Mouse (Mus musculus): ENCODE measurements around the gene Entpd3. TPM values are rescaled to one million over a fixed set of nuclear protein-coding genes. Genes with fewer than 3 reads are reported as not detected.

The Entpd3 gene
- polyA plus RNA-seq, 1 experiment from 2014 or later = 0.19 TPM

DNA sequence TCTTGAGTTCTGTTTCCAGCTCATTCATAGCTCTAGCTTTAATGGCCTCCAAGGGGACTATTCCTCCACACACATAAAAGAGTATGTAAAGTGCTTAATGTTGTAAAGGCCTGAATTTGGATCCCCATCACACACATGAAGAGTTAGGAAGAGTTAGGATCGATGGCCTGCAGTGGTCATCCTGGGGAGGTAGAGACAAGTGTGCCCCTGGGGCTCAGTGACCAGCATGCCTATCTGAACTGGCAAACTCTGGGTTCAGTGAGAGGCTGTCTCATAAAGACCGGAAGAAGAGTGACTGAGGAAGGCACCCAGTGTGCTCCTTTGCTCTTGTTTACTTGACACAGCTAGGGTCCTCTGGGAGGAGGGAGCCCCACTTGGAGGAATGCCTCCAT, 30.7 kb downstream of the Entpd3 start:
- peaks cover 6% of the 10 kb centered on the region; the same call in 1 of the 2 replicates for H3K4me1 ChIP-seq (ENCODE audit: control insufficient read depth, insufficient read depth, low read length)
- H3K9ac ChIP-seq (ENCODE audit: low read length) = peak overlapping the region; percentile 17; the same call in 1 of the 2 replicates
- no peaks in the 10 kb centered on the region for H3K9me3 ChIP-seq (ENCODE audit: control insufficient read depth, low read length)
- H3K4me3 ChIP-seq (ENCODE audit: low read depth, low read length) = peak overlapping the region; percentile 82
- ATAC-seq (ENCODE audit: insufficient number of reproducible peaks, low FRiP score, low TSS enrichment, low read depth) (no peak), DNase-seq (ENCODE audit: low spot score) (no peak)
- WGBS = 61% methylated on average over 2 of the region's 2 CpGs
- H3K36me3 ChIP-seq (ENCODE audit: control insufficient read depth, insufficient read depth, low read length) = peaks cover 17% of the 10 kb centered on the region
- peak overlapping the region; percentile 63; the same call in 1 of the 2 replicates for H3K4me2 ChIP-seq (ENCODE audit: low read depth, severe bottlenecking)
- H3K27me3 ChIP-seq (ENCODE audit: control insufficient read depth, insufficient read depth, low read length) = no peaks in the 10 kb centered on the region
- H3K27ac ChIP-seq (replicated peaks; ENCODE audit: low read depth, low read length) = no peak overlapping the region

DNA sequence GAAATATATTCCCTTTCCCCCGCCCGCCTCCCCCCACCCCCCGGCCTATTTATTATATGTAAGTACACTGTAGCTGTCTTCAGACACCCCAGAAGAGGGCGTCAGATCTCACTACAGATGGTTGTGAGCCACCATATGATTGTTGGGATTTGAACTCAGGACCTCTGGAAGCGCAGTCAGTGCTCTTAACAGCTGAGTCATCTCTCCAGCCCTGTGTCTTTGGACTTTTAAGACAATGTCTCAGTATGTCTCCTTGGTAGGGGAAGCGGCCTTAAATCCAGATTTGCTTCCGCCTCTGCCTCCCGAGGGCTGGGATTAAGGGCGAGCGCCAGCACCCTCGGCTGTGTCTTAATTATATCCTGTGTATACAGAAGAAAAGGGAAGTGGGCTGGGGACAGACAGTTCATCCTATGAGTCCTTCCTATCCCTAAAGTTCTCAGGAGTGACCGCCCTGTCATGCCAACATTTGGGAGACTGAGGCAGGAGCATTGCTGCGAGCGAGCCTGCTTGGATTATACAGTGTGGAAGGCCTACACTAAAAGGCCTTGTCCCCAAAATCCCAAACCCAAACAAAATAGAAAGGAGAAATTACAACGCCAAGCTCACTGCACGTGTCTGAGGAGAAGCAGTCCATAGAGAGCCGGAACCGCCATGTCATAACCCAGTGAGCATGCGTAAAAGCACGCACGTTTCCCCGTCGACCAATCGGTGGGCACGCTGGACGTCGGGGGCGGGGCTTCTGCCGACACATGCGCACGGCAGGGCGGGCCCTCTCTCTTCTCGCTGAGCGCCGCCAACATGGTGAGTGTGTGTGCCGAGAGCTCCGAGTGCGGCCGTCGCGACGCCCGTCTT, 31.3 kb downstream of the Entpd3 start, which contains the start of gene Rpl14:
Gene Rpl14 (plus strand): TSS at position 704 of the 852 bp plus-strand sequence.
- Histone ChIP-seq H3K27me3 (ENCODE audit: control insufficient read depth, insufficient read depth, low read length) (no peaks in the 10 kb centered on the region), H3K27ac (replicated peaks; ENCODE audit: low read depth, low read length) (peak within 1 kb of the TSS; percentile 59), H3K4me3 (ENCODE audit: low read depth, low read length) (peak within 1 kb of the TSS; percentile 82), H3K4me2 (ENCODE audit: low read depth, severe bottlenecking) (peak within 1 kb of the TSS; percentile 63), H3K4me1 (ENCODE audit: control insufficient read depth, insufficient read depth, low read length) (peaks cover 6% of the 10 kb centered on the region; the same call in 1 of the 2 replicates), H3K9me3 (ENCODE audit: control insufficient read depth, low read length) (no peaks in the 10 kb centered on the region), H3K9ac (ENCODE audit: low read length) (peak within 1 kb of the TSS; percentile 94), H3K36me3 (ENCODE audit: control insufficient read depth, insufficient read depth, low read length) (peaks cover 22% of the 10 kb centered on the region)
- ATAC-seq (ENCODE audit: insufficient number of reproducible peaks, low FRiP score, low TSS enrichment, low read depth) (peak; percentile 91), DNase-seq (ENCODE audit: low spot score) (peak; percentile 98)
- 5% methylated on average over 43 of the region's 43 CpGs for WGBS

DNA sequence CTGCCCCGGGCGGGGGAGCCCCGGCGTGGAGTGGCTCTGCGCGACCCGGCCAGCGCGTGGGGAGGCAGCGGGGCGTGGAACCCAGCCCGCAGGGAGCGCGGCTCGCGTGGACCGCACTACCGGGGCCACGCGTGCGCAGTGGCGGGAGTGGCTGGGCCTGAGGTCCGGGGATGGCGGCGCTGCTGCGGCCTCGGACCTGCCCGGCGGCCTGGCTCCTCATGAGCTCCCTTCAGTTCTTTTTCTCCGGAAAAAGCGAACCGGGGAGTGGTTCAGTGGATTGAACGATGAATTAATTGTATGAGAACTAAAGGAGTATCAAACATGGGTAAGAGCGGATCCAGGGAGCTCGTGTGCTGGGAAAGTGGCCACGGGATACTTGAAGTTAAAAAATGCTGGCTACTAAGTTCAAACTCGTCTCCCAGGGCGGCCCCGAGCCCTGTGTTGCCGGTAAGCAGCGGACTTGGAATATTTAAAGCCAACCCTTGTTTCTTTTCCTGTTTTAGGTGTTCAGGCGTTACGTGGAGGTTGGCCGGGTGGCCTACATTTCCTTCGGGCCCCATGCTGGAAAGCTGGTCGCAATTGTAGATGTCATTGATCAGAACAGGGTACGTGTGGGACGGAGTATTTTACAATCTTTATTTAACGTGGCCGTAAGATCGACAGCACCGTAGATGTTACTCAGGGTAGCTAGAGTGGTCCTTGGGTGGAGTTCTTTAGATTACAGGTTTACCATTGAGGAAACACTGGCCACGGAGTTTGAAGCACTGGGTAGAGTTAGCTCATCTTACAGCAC, 32.2 kb downstream of the Entpd3 start:
- Histone ChIP-seq H3K27me3 (ENCODE audit: control insufficient read depth, insufficient read depth, low read length) (no peaks in the 10 kb centered on the region), H3K27ac (replicated peaks; ENCODE audit: low read depth, low read length) (peak overlapping the region; percentile 59), H3K36me3 (ENCODE audit: control insufficient read depth, insufficient read depth, low read length) (peaks cover 22% of the 10 kb centered on the region), H3K4me2 (ENCODE audit: low read depth, severe bottlenecking) (peak overlapping the region; percentile 63), H3K4me1 (ENCODE audit: control insufficient read depth, insufficient read depth, low read length) (peaks cover 6% of the 10 kb centered on the region; the same call in 1 of the 2 replicates), H3K4me3 (ENCODE audit: low read depth, low read length) (peak overlapping the region; percentile 82), H3K9ac (ENCODE audit: low read length) (peak overlapping the region; percentile 94), H3K9me3 (ENCODE audit: control insufficient read depth, low read length) (no peaks in the 10 kb centered on the region)
- no peak for DNase-seq (ENCODE audit: low spot score)
- peak; percentile 70 for ATAC-seq (ENCODE audit: insufficient number of reproducible peaks, low FRiP score, low TSS enrichment, low read depth)
- 1% methylated on average over 52 of the region's 53 CpGs for WGBS

DNA sequence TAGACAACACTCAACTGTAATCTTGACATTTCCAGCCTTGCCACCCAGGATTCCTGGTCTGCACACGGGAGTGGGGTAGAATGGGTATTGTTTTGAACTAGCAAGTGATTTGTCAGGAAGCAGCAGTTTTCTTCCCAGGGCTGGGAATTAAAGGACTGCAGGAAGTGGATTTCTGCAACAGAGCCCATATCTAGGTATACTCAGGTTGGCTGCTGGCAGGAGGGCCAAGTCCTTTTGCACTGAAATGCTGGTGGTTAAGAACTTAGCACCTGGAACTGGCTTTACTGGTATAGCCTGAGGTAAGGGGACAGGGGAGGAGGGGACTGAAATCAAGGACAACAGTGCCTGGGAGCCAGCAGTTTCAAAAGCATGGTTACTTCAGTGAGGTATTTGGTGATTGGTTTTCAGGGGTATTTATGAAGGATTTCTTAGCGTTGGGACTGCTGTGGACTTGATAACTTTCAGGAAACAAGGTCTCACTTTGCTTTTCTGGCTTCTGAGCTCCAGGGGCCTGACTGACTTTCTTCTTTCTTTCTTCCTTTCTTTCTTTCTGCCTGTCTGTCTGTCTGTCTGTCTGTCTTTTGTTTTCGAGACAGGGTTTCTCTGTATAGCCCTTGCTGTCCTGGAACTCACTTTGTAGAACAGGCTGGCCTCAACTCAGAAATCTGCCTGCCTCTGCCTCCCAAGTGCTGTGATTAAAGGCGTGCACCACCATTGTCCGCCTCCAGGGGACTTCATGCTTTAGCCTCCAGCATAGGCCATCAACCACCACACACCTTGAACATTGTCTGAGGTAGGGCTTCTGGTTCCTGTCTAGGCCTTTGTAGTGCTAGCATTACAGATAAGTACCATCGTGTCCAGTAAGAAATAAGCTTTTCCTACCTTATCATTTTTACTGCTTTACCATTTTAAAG, 36.4 kb downstream of the Entpd3 start:
- ATAC-seq (ENCODE audit: insufficient number of reproducible peaks, low FRiP score, low TSS enrichment, low read depth) (no peak), DNase-seq (ENCODE audit: low spot score) (no peak)
- 62% methylated on average over 6 of the region's 6 CpGs for WGBS
- no peaks in the 10 kb centered on the region for H3K9me3 ChIP-seq (ENCODE audit: control insufficient read depth, low read length)
- H3K27me3 ChIP-seq (ENCODE audit: control insufficient read depth, insufficient read depth, low read length) = no peaks in the 10 kb centered on the region
- no peak overlapping the region for H3K4me2 ChIP-seq (ENCODE audit: low read depth, severe bottlenecking)
- H3K9ac ChIP-seq (ENCODE audit: low read length) = no peak overlapping the region
- no peak overlapping the region for H3K27ac ChIP-seq (replicated peaks; ENCODE audit: low read depth, low read length)
- peaks cover 22% of the 10 kb centered on the region for H3K36me3 ChIP-seq (ENCODE audit: control insufficient read depth, insufficient read depth, low read length)
- peaks cover 4% of the 10 kb centered on the region; the same call in 1 of the 2 replicates for H3K4me1 ChIP-seq (ENCODE audit: control insufficient read depth, insufficient read depth, low read length)
- no peak overlapping the region for H3K4me3 ChIP-seq (ENCODE audit: low read depth, low read length)

DNA sequence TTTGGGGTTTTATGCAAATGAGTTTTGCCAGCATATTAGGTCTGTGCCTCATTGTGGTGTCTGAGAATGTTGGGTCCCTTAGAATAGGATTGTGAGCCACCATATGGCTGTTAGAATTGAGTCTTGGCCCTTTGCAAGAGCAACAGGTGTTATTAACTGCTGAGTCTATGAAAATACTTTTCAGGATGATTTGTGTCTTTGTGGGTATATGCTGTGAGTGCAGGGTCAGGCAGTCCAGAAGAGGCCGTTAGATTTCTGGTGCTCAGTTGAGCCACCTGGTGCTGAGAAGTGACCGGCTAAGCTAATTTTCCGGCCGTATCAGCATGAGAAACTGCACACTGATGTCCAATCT, 37.0 kb downstream of the Entpd3 start:
- H3K4me1 ChIP-seq (ENCODE audit: control insufficient read depth, insufficient read depth, low read length) = peaks cover 4% of the 10 kb centered on the region; the same call in 1 of the 2 replicates
- H3K9ac ChIP-seq (ENCODE audit: low read length) = no peak overlapping the region
- no peak overlapping the region for H3K27ac ChIP-seq (replicated peaks; ENCODE audit: low read depth, low read length)
- H3K9me3 ChIP-seq (ENCODE audit: control insufficient read depth, low read length) = no peaks in the 10 kb centered on the region
- WGBS = 6% methylated on average over 4 of the region's 4 CpGs
- no peak for DNase-seq (ENCODE audit: low spot score)
- 0 out of 2 replicates have a peak, but pooled peaks have one; percentile 18 for ATAC-seq (ENCODE audit: insufficient number of reproducible peaks, low FRiP score, low TSS enrichment, low read depth)
- 0 out of 2 replicates have a peak overlapping the region, but pooled peaks have one; percentile 87 for H3K4me2 ChIP-seq (ENCODE audit: low read depth, severe bottlenecking)
- peaks cover 22% of the 10 kb centered on the region for H3K36me3 ChIP-seq (ENCODE audit: control insufficient read depth, insufficient read depth, low read length)
- no peaks in the 10 kb centered on the region for H3K27me3 ChIP-seq (ENCODE audit: control insufficient read depth, insufficient read depth, low read length)
- no peak overlapping the region for H3K4me3 ChIP-seq (ENCODE audit: low read depth, low read length)

DNA sequence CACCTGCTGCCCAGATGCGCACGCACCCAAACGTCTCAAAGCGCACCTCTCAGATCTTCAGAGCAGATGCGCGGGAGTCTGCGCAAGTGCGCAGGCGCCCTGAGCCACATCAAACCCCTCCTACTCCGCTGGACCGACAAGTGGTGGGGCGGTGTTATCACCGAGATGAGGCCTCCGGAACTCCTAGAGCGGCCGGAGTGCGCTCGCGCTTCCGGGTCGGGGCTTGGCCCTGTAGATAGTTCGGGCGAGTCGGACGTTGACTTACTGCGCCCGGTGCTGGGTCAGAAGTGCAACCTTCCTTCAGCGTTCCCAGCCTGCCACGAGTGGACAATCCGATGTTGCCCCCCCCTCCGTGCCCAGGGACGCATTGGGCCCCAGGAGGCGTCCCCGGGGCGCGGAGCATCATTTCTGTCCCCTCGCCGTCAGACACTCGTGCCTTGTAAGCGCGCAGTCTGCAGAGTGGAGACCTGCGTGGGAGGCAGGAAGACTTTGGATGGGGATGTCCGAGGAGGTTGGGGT, 37.6 kb downstream of the Entpd3 start:
- Histone ChIP-seq H3K4me1 (ENCODE audit: control insufficient read depth, insufficient read depth, low read length) (peaks cover 7% of the 10 kb centered on the region; the same call in 1 of the 2 replicates), H3K9ac (ENCODE audit: low read length) (peak overlapping the region; percentile 75), H3K9me3 (ENCODE audit: control insufficient read depth, low read length) (no peaks in the 10 kb centered on the region), H3K36me3 (ENCODE audit: control insufficient read depth, insufficient read depth, low read length) (peaks cover 22% of the 10 kb centered on the region), H3K4me3 (ENCODE audit: low read depth, low read length) (peak overlapping the region; percentile 56), H3K27me3 (ENCODE audit: control insufficient read depth, insufficient read depth, low read length) (no peaks in the 10 kb centered on the region), H3K27ac (replicated peaks; ENCODE audit: low read depth, low read length) (no peak overlapping the region), H3K4me2 (ENCODE audit: low read depth, severe bottlenecking) (peak overlapping the region; percentile 87)
- DNase-seq (ENCODE audit: low spot score) (peak; percentile 94), ATAC-seq (ENCODE audit: insufficient number of reproducible peaks, low FRiP score, low TSS enrichment, low read depth) (peak; percentile 84)
- 1% methylated on average over 43 of the region's 43 CpGs for WGBS

DNA sequence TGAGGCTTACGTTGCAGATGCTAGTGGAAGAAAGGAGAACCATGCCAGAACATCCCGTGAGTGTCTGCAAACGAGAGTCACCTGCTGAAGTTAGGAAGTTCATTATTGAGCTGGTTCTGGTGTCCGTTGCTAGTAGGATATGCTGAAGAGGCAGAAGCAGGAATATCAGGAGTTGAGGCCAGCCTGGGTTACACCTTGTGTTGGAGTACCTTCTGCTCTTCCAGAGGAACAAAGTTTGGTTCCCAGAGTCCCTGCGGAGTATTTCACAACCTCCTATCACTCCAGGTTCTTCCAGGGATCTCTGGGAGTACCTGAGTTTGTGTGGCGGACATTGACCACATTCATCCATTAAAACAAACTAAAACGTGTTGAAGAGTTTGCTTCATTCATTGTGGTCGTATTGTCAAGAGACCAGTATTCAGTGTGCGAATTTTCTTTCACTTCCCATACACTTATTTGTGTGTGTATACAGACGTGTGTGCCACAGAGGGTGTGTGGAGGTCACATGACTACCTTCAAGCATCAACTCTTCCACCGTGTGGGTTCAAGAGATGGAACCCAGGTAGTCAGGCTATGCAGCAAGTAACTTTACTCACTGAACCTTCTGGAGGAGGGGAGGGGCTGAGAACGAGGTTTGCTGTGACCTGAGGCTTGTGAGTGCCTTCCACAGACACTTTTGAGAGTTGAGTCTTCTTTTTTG, 38.2 kb downstream of the Entpd3 start:
- DNase-seq (ENCODE audit: low spot score) (no peak), ATAC-seq (ENCODE audit: insufficient number of reproducible peaks, low FRiP score, low TSS enrichment, low read depth) (no peak)
- WGBS = 60% methylated on average over 12 of the region's 12 CpGs
- Histone ChIP-seq H3K27ac (replicated peaks; ENCODE audit: low read depth, low read length) (no peak overlapping the region), H3K36me3 (ENCODE audit: control insufficient read depth, insufficient read depth, low read length) (peaks cover 22% of the 10 kb centered on the region), H3K4me2 (ENCODE audit: low read depth, severe bottlenecking) (peak overlapping the region; percentile 87), H3K9ac (ENCODE audit: low read length) (peak overlapping the region; percentile 75), H3K27me3 (ENCODE audit: control insufficient read depth, insufficient read depth, low read length) (no peaks in the 10 kb centered on the region), H3K4me3 (ENCODE audit: low read depth, low read length) (peak overlapping the region; percentile 56), H3K4me1 (ENCODE audit: control insufficient read depth, insufficient read depth, low read length) (0 out of 2 replicates have a peak, but pooled peaks cover 7% of the 10 kb centered on the region), H3K9me3 (ENCODE audit: control insufficient read depth, low read length) (no peaks in the 10 kb centered on the region)

All from limb, embryonic 11.5 days (tissue).